8 mouse cellular contexts compared by ENCODE assay signal in the genomic region with DNA sequence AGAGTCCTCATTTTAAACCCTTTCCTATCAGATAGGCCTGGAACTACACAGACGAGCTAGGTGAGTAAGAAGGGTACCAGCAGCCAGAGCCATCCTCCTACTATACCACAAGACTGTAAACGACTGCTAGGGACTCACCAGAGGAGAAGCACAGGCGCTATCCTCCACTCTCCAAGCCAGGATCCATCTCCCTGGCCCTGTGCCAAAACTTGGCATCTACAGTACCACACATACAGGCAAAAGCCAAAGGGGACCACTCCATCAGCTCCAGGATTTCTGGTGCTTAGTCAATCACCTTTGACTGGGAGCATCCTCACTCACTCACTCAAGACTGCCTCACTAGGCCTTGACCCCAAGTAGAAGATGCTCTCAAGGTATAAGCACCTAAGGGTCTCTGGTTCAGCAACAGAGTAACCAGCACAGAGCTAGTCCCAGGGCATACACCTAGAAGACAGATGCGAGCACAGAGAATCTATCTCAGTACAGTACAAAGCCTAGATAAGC. TPM values are rescaled to one million over a fixed set of nuclear protein-coding genes. Genes with fewer than 3 reads are reported as not detected.
DNase-seq lines count a peak whose midpoint lies in the region; ATAC-seq and TF ChIP-seq lines count a peak whose summit lies in the region.

No protein-coding gene starts in this region.

- H3K79me2 ChIP-seq in heart, adult 2 months (replicated peaks; ENCODE audit: control insufficient read depth, insufficient read depth, low read length) = no peaks in the 10 kb centered on the region

- no peak overlapping the region for H3K4me3 ChIP-seq in heart, embryonic 16.5 days (ENCODE audit: low read length)
- H3K4me3 ChIP-seq in heart, adult 2 months = no peak overlapping the region
- H3K4me3 ChIP-seq in forebrain, embryonic 16.5 days (replicated peaks; ENCODE audit: low read length) = no peak overlapping the region
- peak overlapping the region; percentile 91; the same call in 1 of the 2 replicates for H3K4me3 ChIP-seq in midbrain, embryonic 10.5 days

- TF ChIP-seq EP300 in heart, adult 2 months (IDR thresholded peaks at IDR 0.05; ENCODE audit: insufficient read depth, low read depth, low read length) = no peak

- TF ChIP-seq POLR2A in heart, adult 2 months (IDR thresholded peaks at IDR 0.05; ENCODE audit: insufficient read depth, low read depth, low read length) = no peak

- H3K36me3 ChIP-seq in heart, embryonic 16.5 days (ENCODE audit: control insufficient read depth, insufficient read depth) = peaks cover 7% of the 10 kb centered on the region
- H3K36me3 ChIP-seq in heart, adult 2 months (ENCODE audit: control insufficient read depth, insufficient read depth, low read length) = no peaks in the 10 kb centered on the region
- no peaks in the 10 kb centered on the region for H3K36me3 ChIP-seq in forebrain, embryonic 16.5 days (ENCODE audit: control insufficient read depth, insufficient read depth)
- peaks cover 20% of the 10 kb centered on the region for H3K36me3 ChIP-seq in midbrain, embryonic 10.5 days

- WGBS in heart, embryonic 16.5 days = 61% methylated on average over 4 of the region's 4 CpGs
- 67% methylated on average over 4 of the region's 4 CpGs for WGBS in heart, adult 2 months
- 76% methylated on average over 4 of the region's 4 CpGs for WGBS in forebrain, embryonic 16.5 days
- WGBS in midbrain, embryonic 10.5 days = 83% methylated on average over 4 of the region's 4 CpGs

- no peak for ATAC-seq in heart, embryonic 16.5 days (replicated peaks; ENCODE audit: extremely low read depth, insufficient read depth, low FRiP score)
- no peak for ATAC-seq in forebrain, embryonic 16.5 days

- no peaks in the 10 kb centered on the region for H3K9me3 ChIP-seq in heart, embryonic 16.5 days (replicated peaks; ENCODE audit: control insufficient read depth, low read length)
- H3K9me3 ChIP-seq in forebrain, embryonic 16.5 days (ENCODE audit: control insufficient read depth, low read length) = no peaks in the 10 kb centered on the region
- H3K9me3 ChIP-seq in midbrain, embryonic 10.5 days (replicated peaks) = no peaks in the 10 kb centered on the region

- no peak for TF ChIP-seq CTCF in heart, adult 2 months (IDR thresholded peaks at IDR 0.05)

- intact Hi-C loops in heart, adult 2 months (cut with DNase I) = loop anchor here (2.0 kb wide), 1 partner anchor 63 kb away; a partner anchor contains a TSS

- H3K4me2 ChIP-seq in heart, embryonic 16.5 days (ENCODE audit: low read depth, low read length) = peak overlapping the region; percentile 97
- peak overlapping the region; percentile 7 for H3K4me2 ChIP-seq in forebrain, embryonic 16.5 days (ENCODE audit: low read length)

- peaks cover 51% of the 10 kb centered on the region for H3K4me1 ChIP-seq in heart, embryonic 16.5 days (ENCODE audit: control insufficient read depth, insufficient read depth, low read length)
- peaks cover 10% of the 10 kb centered on the region; the same call in 1 of the 2 replicates for H3K4me1 ChIP-seq in heart, adult 2 months (ENCODE audit: control insufficient read depth, insufficient read depth, low read length)
- H3K4me1 ChIP-seq in forebrain, embryonic 16.5 days (replicated peaks; ENCODE audit: control insufficient read depth, insufficient read depth, low read length) = peaks cover 43% of the 10 kb centered on the region
- H3K4me1 ChIP-seq in midbrain, embryonic 10.5 days = peaks cover 68% of the 10 kb centered on the region

- no peak overlapping the region for H3K27ac ChIP-seq in heart, embryonic 16.5 days (ENCODE audit: low read length)
- no peak overlapping the region for H3K27ac ChIP-seq in heart, adult 2 months
- H3K27ac ChIP-seq in forebrain, embryonic 16.5 days (ENCODE audit: low read length) = no peak overlapping the region
- H3K27ac ChIP-seq in midbrain, embryonic 10.5 days (replicated peaks) = no peak overlapping the region

- no peaks in the 10 kb centered on the region for H3K27me3 ChIP-seq in heart, embryonic 16.5 days (ENCODE audit: control insufficient read depth, insufficient read depth, low read length)
- H3K27me3 ChIP-seq in heart, adult 2 months (ENCODE audit: control insufficient read depth, insufficient read depth, low read length) = no peaks in the 10 kb centered on the region
- no peaks in the 10 kb centered on the region for H3K27me3 ChIP-seq in forebrain, embryonic 16.5 days (replicated peaks; ENCODE audit: control insufficient read depth, insufficient read depth, low read length)
- peaks cover 8% of the 10 kb centered on the region; the same call in 1 of the 2 replicates for H3K27me3 ChIP-seq in midbrain, embryonic 10.5 days (ENCODE audit: low read depth, poor library complexity, severe bottlenecking)

- DNase-seq in heart, adult 2 months = no peak
- peak; percentile 58 to 63 for DNase-seq in cerebellum, adult 18-20 months
- no peak for DNase-seq in midbrain, embryonic 10.5 days (ENCODE audit: low spot score)
- DNase-seq in frontal cortex, postnatal 14 days (ENCODE audit: low spot score in 2 of 2) = no peak
- no peak for DNase-seq in lung, postnatal 36 days
- DNase-seq in spleen, adult 18-20 months = no peak

- H3K9ac ChIP-seq in heart, embryonic 16.5 days (ENCODE audit: low read length) = no peak overlapping the region
- H3K9ac ChIP-seq in heart, adult 2 months (ENCODE audit: low read depth, low read length) = no peak overlapping the region
- no peak overlapping the region for H3K9ac ChIP-seq in forebrain, embryonic 16.5 days (replicated peaks; ENCODE audit: low read depth, low read length)

RNA-seq across cellular contexts. Expression of a gene that starts 2.5 kb away (rescaled TPM):
- 27.1 and 29.2 TPM in 2 replicates for polyA plus RNA-seq in heart, embryonic 16.5 days (2015; fragmentation: Nextera tagmentation; extraction: Ambion mirVana)
- 1 to 10 TPM; 4.1 to 4.6 TPM for total RNA-seq in heart, adult 2 months (2021)
- polyA plus RNA-seq in heart, adult 2 months (2012; rRNA removed) = 25.9 and 26.3 TPM in 2 replicates
- polyA plus RNA-seq in forebrain, embryonic 16.5 days (2015; fragmentation: Nextera tagmentation; extraction: Ambion mirVana) = 55.7 and 64.3 TPM in 2 replicates
- 60.0 and 63.8 TPM in 2 replicates for polyA plus RNA-seq in midbrain, embryonic 10.5 days (2016; fragmentation: Nextera tagmentation; extraction: Ambion mirVana)

RNA-seq across cellular contexts. Expression of a gene that starts 8.6 kb away (rescaled TPM):
- 0.71 and 0.79 TPM in 2 replicates for polyA plus RNA-seq in heart, embryonic 16.5 days (2015; fragmentation: Nextera tagmentation; extraction: Ambion mirVana)
- under 1 TPM in 1 of 2 experiments, not detected in 1; 0.11 TPM for total RNA-seq in heart, adult 2 months (2021)
- not detected in 2 replicates for polyA plus RNA-seq in heart, adult 2 months (2012; rRNA removed)
- polyA plus RNA-seq in forebrain, embryonic 16.5 days (2015; fragmentation: Nextera tagmentation; extraction: Ambion mirVana) = 0.13 and 0.31 TPM in 2 replicates
- 0.72 and 1.5 TPM in 2 replicates for polyA plus RNA-seq in midbrain, embryonic 10.5 days (2016; fragmentation: Nextera tagmentation; extraction: Ambion mirVana)

RNA-seq across cellular contexts. Expression of a gene that starts 39.3 kb away (rescaled TPM):
- 16.6 and 17.6 TPM in 2 replicates for polyA plus RNA-seq in heart, embryonic 16.5 days (2015; fragmentation: Nextera tagmentation; extraction: Ambion mirVana)
- 10 to 100 TPM; 11.7 to 11.9 TPM for total RNA-seq in heart, adult 2 months (2021)
- 17.1 and 24.6 TPM in 2 replicates for polyA plus RNA-seq in heart, adult 2 months (2012; rRNA removed)
- polyA plus RNA-seq in forebrain, embryonic 16.5 days (2015; fragmentation: Nextera tagmentation; extraction: Ambion mirVana) = 15.2 and 15.9 TPM in 2 replicates
- polyA plus RNA-seq in midbrain, embryonic 10.5 days (2016; fragmentation: Nextera tagmentation; extraction: Ambion mirVana) = 12.4 and 14.1 TPM in 2 replicates

Comparison
In these comparisons a context has a peak if more than half of its experiments do, and no peak if none do; other contexts are left out.
1. DNase-seq: peak in cerebellum, adult 18-20 months (2 of 2); none in heart, adult 2 months (0 of 2), midbrain, embryonic 10.5 days (single experiment), frontal cortex, postnatal 14 days (0 of 2), lung, postnatal 36 days (single experiment) and spleen, adult 18-20 months (0 of 2).